Mouse (Mus musculus) heart, postnatal 0 days (tissue): ENCODE results near the gene Gm3194. TPM values are rescaled to one million over a fixed set of nuclear protein-coding genes. Genes with fewer than 3 reads are reported as not detected.
"Not testable (repeated sequence)": the region's sequence is repeated elsewhere in the genome, so short reads cannot be mapped to it uniquely, and the experiment has no call there.

ENCODE experiments used
- ATAC-seq: fragments of 200-750 bp; cut with Nextera tagmentation; 2 replicates; pipeline ENCODE4 v1.8.0; 2017; ENCODE audit warnings: low read depth, moderate number of reproducible peaks, moderate library complexity; ENCODE audit not compliant: insufficient read depth
- DNase-seq: peaks from one replicate; pipeline ENCODE4 v3.0.0-alpha.2; 2016; ENCODE audit warnings: low spot score
- H3K27ac ChIP-seq: fragments of 300-500 bp; sonication (generic); 2 replicates; pipeline ENCODE4 v1.5.1; 2014; ENCODE audit warnings: low read depth, mild to moderate bottlenecking
- H3K27me3 ChIP-seq: fragments of 300-500 bp; sonication (generic); 2 replicates; pipeline ENCODE4 v1.6.1; 2014; ENCODE audit warnings: low read length, mixed read lengths; ENCODE audit not compliant: control insufficient read depth, insufficient read depth
- H3K36me3 ChIP-seq: fragments of 300-500 bp; sonication (generic); replicated peaks from 2 replicates; pipeline ENCODE4 v1.6.1; 2014; ENCODE audit warnings: low read length, mixed read lengths; ENCODE audit not compliant: control insufficient read depth, insufficient read depth
- H3K4me1 ChIP-seq: fragments of 300-500 bp; sonication (generic); 2 replicates; pipeline ENCODE4 v1.6.1; 2014; ENCODE audit warnings: antibody characterized with exemption; ENCODE audit not compliant: control insufficient read depth, insufficient read depth
- H3K4me2 ChIP-seq: fragments of 300-500 bp; sonication (generic); 2 replicates; pipeline ENCODE4 v1.6.1; 2014; ENCODE audit warnings: low read depth, mild to moderate bottlenecking, low read length, moderate library complexity
- H3K4me3 ChIP-seq: fragments of 300-500 bp; sonication (generic); 2 replicates; pipeline ENCODE4 v1.5.1; 2014; ENCODE audit warnings: low read depth, low read length
- H3K9ac ChIP-seq: fragments of 300-500 bp; sonication (generic); replicated peaks from 2 replicates; pipeline ENCODE4 v1.6.1; 2014; ENCODE audit warnings: low read depth, low read length, mixed read lengths
- H3K9me3 ChIP-seq: fragments of 300-500 bp; sonication (generic); replicated peaks from 2 replicates; pipeline ENCODE4 v1.6.1; 2016; ENCODE audit warnings: low read length; ENCODE audit not compliant: control insufficient read depth
- WGBS: fragments of 180-500 bp; shearing (Covaris S2); extraction: QIAGEN DNeasy Blood & Tissue Kit; methylation state at CpG from one replicate; pipeline ENCODE4 v1.1.7; 2014; 5-methylcytosine and 5-hydroxymethylcytosine counted together
- polyA plus RNA-seq: library from polyadenylated mRNA; unstranded; fragments of >200 nt; fragmentation: Nextera tagmentation; extraction: Ambion mirVana; gene quantifications from 2 replicates; pipeline ENCODE4 v1.2.1, GENCODE M21; 2015
- total RNA-seq: library from RNA; depleted of rRNA; stranded (reverse); fragments of >200 nt; gene quantifications from 2 replicates; pipeline ENCODE4 v1.2.3, GENCODE M21; 2014; ENCODE audit warnings: low replicate concordance; rRNA removed

Gene Gm3194
- total RNA-seq (not detected in 2 replicates), polyA plus RNA-seq (0.25 TPM in 1 of 2 replicates, not detected in the other)

DNA sequence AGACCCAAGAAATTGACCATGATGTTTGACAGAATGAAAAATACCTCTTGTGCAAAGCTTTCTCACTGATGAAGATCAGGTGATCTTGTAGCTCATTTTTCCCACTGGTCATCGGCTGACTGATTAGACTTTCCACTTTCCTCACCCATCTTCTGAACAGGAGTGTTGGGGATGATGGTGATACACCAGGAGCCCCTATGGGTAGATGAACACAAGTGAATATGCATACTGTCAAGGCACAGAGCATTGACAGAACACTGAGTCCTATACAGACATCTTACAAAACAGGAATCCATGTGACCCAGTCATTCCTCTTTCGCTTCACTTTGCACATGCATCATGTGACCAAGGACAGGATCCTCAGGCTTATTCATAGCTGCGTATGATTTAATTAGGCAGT lies at the start of gene Gm3194:
TSS of gene Gm3194 (minus strand) at position 101 of the 400 bp plus-strand sequence.
- not testable (repeated sequence) for H3K4me3 ChIP-seq, H3K4me2 ChIP-seq, H3K9me3 ChIP-seq, ATAC-seq, H3K4me1 ChIP-seq, H3K36me3 ChIP-seq, DNase-seq, H3K27me3 ChIP-seq, H3K9ac ChIP-seq, H3K27ac ChIP-seq
- WGBS: no CpG with 5 or more reads among the region's 3 CpGs

DNA sequence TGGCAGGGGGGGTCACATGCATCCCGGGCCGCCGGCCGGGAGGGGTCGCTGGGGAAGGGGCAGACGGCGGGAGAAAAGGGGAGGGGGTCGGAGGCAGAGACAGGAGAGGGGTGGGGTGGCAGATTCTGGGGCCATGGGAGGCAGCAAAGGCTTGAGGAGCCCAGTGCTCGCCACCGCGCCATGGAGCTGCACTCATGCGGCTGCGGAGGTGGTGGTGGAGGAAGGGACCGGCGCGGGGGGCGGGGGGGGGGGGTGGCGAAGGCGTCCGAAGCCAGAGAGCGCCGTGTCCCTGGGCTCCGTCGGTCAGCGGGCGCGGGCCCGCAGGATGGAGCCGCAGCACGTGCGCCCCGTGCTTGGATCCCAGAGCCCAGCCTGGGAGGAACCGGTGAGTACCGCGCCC lies 46.1 kb upstream of the Gm3194 start, which contains the start of gene Gm3488:
TSS of gene Gm3488 (plus strand) at position 301 of the 400 bp plus-strand sequence.
- H3K9me3 ChIP-seq, ATAC-seq, H3K4me1 ChIP-seq: not testable (repeated sequence)

DNA sequence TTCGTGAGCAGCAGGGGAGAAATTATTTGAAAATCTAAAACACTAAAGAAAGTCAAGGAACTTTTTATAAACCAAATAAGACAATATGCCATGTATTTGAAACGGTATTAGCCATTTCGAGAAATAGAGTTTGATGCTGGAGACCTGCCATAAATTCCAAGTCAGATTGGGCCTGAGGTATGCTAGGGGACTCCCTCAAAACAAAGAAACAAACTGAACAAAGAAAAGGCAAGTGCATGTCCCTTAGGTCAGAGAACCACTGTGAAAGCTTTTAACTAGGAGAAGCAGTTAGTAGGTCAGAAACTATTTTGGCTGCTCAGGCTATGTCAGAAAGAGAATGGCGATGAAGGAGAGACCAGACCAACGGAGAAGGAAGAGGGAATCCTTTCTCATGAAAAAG lies 28.6 kb upstream of the Gm3194 start, which contains the start of gene Gm3187:
TSS of gene Gm3187 (plus strand) at position 301 of the 400 bp plus-strand sequence.
- not testable (repeated sequence) for ATAC-seq, H3K4me3 ChIP-seq, H3K9ac ChIP-seq, H3K36me3 ChIP-seq, DNase-seq, H3K4me1 ChIP-seq, H3K27ac ChIP-seq, H3K27me3 ChIP-seq, H3K9me3 ChIP-seq, H3K4me2 ChIP-seq
- WGBS: 79% methylated on average over 4 of the region's 5 CpGs

More for the DNA sequence above, 46.1 kb upstream of the Gm3194 start, which contains the start of gene Gm3488:
- DNase-seq, H3K4me3 ChIP-seq, H3K27ac ChIP-seq, H3K9ac ChIP-seq, H3K36me3 ChIP-seq, H3K4me2 ChIP-seq, H3K27me3 ChIP-seq: not testable (repeated sequence)
- no CpG with 5 or more reads among the region's 35 CpGs for WGBS

DNA sequence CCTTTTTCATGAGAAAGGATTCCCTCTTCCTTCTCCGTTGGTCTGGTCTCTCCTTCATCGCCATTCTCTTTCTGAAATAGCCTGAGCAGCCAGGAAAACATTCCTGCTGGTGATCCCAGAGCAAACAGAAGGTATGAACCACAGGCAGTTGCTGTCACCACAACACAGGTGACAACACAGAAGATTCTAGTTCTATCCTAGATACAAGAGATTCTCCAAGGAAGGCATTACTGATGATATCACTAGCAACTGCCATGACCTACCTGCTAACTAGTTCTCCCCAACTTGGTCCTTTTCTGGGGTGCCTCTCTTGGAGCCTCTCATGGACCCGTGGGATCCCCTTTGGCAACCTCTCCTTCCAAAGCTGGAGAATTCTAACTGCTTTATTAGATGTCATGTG lies 22.5 kb upstream of the Gm3194 start, which contains the start of gene Gm8246:
TSS of gene Gm8246 (minus strand) at position 101 of the 400 bp plus-strand sequence.
- H3K9ac ChIP-seq, H3K4me2 ChIP-seq, ATAC-seq, H3K27me3 ChIP-seq, H3K27ac ChIP-seq, H3K9me3 ChIP-seq, H3K4me3 ChIP-seq, DNase-seq, H3K36me3 ChIP-seq, H3K4me1 ChIP-seq: not testable (repeated sequence)
- WGBS: no CpG with 5 or more reads among the region's 3 CpGs

GRCm38 (mm10) chr14:5460469-5460868 lies 5.2 kb upstream of the Gm3194 start:
- not testable (repeated sequence) for H3K4me3 ChIP-seq, DNase-seq, H3K9ac ChIP-seq, H3K27me3 ChIP-seq, H3K36me3 ChIP-seq, H3K4me2 ChIP-seq, H3K4me1 ChIP-seq, H3K9me3 ChIP-seq, H3K27ac ChIP-seq, ATAC-seq
- no CpG with 5 or more reads among the region's 19 CpGs for WGBS

- not testable (repeated sequence) for H3K4me3 ChIP-seq, H3K36me3 ChIP-seq, H3K4me1 ChIP-seq, ATAC-seq, H3K27ac ChIP-seq, H3K9me3 ChIP-seq, H3K9ac ChIP-seq, DNase-seq, H3K4me2 ChIP-seq, H3K27me3 ChIP-seq
- WGBS: no CpG with 5 or more reads among the region's 37 CpGs
Observed at GRCm38 (mm10) chr14:5388949-5389348, 66.3 kb downstream of the Gm3194 start, which contains the start of gene Gm3500. Gene Gm3500, minus strand, starts transcription at chr14:5389049.

Other genes with a start within 250 kb of the Gm3194 start
- gene Gm3526, start 194.9 kb downstream of the Gm3194 start, total RNA-seq: not detected in 2 replicates
- not detected in 2 replicates for gene Gm3526, start 194.9 kb downstream of the Gm3194 start, polyA plus RNA-seq
- gene Gm3542, start 120.5 kb downstream of the Gm3194 start, total RNA-seq: not detected in 2 replicates
- not detected in 2 replicates for gene Gm3542, start 120.5 kb downstream of the Gm3194 start, polyA plus RNA-seq
- not detected in 2 replicates for gene Gm3500, start 66.4 kb downstream of the Gm3194 start, total RNA-seq
- gene Gm3500, start 66.4 kb downstream of the Gm3194 start, polyA plus RNA-seq: not detected in 2 replicates
- gene Gm8246, start 22.4 kb upstream of the Gm3194 start, total RNA-seq: not detected in 2 replicates
- not detected in 2 replicates for gene Gm8246, start 22.4 kb upstream of the Gm3194 start, polyA plus RNA-seq
- not detected in 2 replicates for gene Gm3187, start 28.7 kb upstream of the Gm3194 start, total RNA-seq
- not detected in 2 replicates for gene Gm3187, start 28.7 kb upstream of the Gm3194 start, polyA plus RNA-seq
- gene Gm3488, start 46.2 kb upstream of the Gm3194 start, total RNA-seq: not detected in 2 replicates
- 0.25 and 0.52 TPM in 2 replicates for gene Gm3488, start 46.2 kb upstream of the Gm3194 start, polyA plus RNA-seq
- gene Gm3532, start 83.0 kb upstream of the Gm3194 start, total RNA-seq: not detected in 2 replicates
- not detected in 2 replicates for gene Gm3532, start 83.0 kb upstream of the Gm3194 start, polyA plus RNA-seq
- not detected in 2 replicates for gene Gm8265, start 177.6 kb upstream of the Gm3194 start, total RNA-seq
- gene Gm8265, start 177.6 kb upstream of the Gm3194 start, polyA plus RNA-seq: not detected in 2 replicates
- gene Gm9603, start 232.0 kb upstream of the Gm3194 start, total RNA-seq: not detected in 2 replicates
- not detected in 2 replicates for gene Gm9603, start 232.0 kb upstream of the Gm3194 start, polyA plus RNA-seq